Mouse (Mus musculus) kidney, adult 2 months (tissue): ENCODE measurements around the gene Ajm1.

Experiments used
- CTCF ChIP-seq: fragments of 200-500 bp; conservative IDR thresholded peaks from 2 replicates; pipeline ENCODE4 v1.5.1; 2011; ENCODE audit warnings: low read depth, mild to moderate bottlenecking, control low read depth, low read length, moderate library complexity, mixed read lengths; ENCODE audit not compliant: insufficient read depth, insufficient read length
- POLR2A ChIP-seq: fragments of 200-500 bp; IDR thresholded peaks from one replicate; pipeline ENCODE4 v1.6.1; 2011; ENCODE audit warnings: low read depth, low read length, control low read depth

DNA sequence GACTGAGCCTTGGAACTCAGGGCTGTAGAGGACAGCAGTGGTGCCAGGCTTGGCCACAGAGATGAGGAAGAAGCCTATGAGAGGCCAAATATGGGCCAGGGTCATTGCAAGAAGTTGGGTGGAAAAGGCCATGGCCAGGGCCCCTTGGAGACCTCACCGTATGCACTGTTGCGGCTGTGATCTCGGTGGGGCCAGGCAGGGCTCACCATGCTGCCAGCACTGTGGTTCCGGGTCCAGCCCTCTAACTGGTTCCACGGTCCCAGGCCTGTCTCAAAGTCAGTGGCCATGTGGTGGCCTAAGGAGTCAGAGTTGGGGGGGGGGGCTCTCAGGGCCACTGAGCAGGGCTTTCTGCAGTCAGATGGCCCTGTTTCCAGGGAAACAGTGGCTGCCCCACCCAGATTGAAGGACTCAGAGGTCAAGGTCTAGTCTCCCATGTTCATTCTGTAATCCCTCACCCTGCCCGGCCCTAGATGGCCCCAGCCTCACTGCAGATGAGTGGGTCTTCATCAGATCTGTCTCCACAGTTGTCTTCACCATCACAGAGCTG is 13.0 kb downstream of the Ajm1 start:
- no peak for TF ChIP-seq POLR2A
- TF ChIP-seq CTCF, result no peak
